Mouse (Mus musculus): ENCODE measurements around the gene Adgrf2. TPM values are rescaled to one million over a fixed set of nuclear protein-coding genes. Genes with fewer than 3 reads are reported as not detected.

The Adgrf2 gene
- polyA plus RNA-seq, 1 experiment from 2014 or later = not detected

DNA sequence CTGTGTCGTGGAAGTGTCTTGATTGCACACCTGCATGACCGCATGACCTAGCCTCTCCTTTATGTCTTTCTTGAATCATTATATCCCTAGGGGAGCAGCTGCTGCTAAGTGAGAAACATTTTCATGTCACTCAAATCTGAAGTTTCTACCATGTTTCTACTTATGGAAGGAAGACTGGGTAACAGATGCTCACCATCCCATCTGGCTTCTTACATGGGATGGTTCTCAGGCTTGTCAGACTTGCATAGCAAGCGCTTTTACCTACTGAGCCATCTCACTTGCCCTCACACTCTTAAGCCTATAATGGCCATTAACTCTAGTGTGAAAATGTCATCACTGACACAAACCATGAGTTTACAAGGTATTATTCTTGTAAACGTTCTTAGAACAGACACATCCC is 36.4 kb downstream of the Adgrf2 start:
- no peak for DNase-seq (ENCODE audit: extremely low spot score, low spot score)
- Histone ChIP-seq H3K27me3 (ENCODE audit: poor library complexity, severe bottlenecking) (no peaks in the 10 kb centered on the region), H3K27ac (no peak overlapping the region), H3K9me3 (no peaks in the 10 kb centered on the region), H3K4me3 (no peak overlapping the region), H3K4me1 (no peaks in the 10 kb centered on the region), H3K36me3 (replicated peaks) (no peaks in the 10 kb centered on the region)
- 92% methylated on average over 4 of the region's 4 CpGs for WGBS

DNA sequence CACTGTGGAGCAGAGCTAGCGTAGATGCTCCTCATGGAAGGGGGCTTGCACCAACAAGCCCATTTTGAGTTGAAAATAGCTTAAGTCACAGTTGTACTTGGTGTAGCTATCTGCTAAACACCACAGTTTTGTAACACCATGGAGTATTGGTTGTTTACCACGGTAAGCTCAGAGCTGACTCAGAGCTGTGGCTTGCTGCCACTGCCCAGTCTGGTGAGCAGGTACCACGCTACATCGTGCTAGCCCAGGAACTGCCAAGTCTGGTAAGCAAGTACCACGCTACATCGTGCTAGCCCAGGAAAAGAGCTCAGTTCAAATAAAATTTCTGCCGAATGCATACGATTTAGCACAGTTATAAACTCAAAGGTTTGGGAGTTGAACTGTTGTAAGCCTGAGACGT is 39.8 kb downstream of the Adgrf2 start:
- Histone ChIP-seq H3K4me3 (no peak overlapping the region), H3K27me3 (ENCODE audit: poor library complexity, severe bottlenecking) (no peaks in the 10 kb centered on the region), H3K27ac (no peak overlapping the region), H3K36me3 (replicated peaks) (no peaks in the 10 kb centered on the region), H3K4me1 (no peaks in the 10 kb centered on the region), H3K9me3 (no peaks in the 10 kb centered on the region)
- 92% methylated on average over 9 of the region's 9 CpGs for WGBS
- DNase-seq (ENCODE audit: extremely low spot score, low spot score) = no peak

DNA sequence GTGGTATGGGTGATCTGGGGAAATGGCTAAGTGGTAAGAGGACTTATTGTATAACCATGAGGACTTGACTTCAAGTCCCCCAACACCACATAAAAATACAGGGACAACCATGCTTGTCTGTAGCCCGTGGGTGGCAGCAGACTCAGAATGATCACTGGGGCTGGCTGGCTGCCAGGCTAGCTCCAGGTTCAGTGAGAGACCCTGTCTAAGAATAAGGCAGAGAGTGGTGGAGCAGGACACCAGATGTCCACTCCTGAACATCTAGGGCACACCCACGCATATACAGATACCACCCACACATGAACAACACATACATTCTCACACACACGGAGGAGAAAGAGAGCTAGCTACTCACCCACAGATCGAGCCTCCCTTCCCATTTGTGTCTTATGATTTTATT is 47.2 kb downstream of the Adgrf2 start:
- H3K9me3 ChIP-seq = no peaks in the 10 kb centered on the region
- H3K27ac ChIP-seq = no peak overlapping the region
- no peak overlapping the region for H3K4me3 ChIP-seq
- DNase-seq (ENCODE audit: extremely low spot score, low spot score) = no peak
- no peaks in the 10 kb centered on the region for H3K27me3 ChIP-seq (ENCODE audit: poor library complexity, severe bottlenecking)
- no peaks in the 10 kb centered on the region for H3K36me3 ChIP-seq (replicated peaks)
- H3K4me1 ChIP-seq = no peaks in the 10 kb centered on the region
- WGBS = 88% methylated on average over 4 of the region's 4 CpGs

DNA sequence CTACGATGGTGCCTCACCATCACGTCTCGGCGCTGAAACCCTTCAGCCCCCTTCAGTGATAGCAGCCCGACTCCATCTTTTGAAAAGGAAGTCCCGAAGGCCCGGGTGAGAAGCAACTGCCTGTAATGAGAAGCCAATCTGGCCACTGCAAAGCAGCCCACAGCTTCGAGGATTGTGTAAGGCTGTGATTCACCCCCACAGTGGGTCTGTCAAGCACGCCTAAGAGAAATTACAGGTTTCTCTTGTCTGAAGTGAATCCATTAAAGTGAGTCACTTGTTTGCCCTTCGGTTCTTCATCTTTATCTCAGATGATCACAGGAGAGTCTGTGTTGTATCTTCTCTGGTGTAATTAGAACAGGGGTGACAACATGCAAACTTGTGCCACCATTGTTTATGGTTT is 49.8 kb downstream of the Adgrf2 start, which contains the start of gene Adgrf4:
TSS of gene Adgrf4 (minus strand) at position 149 of the 400 bp plus-strand sequence.
- DNase-seq (ENCODE audit: extremely low spot score, low spot score) = no peak
- no peak within 1 kb of the TSS for H3K27ac ChIP-seq
- no peaks in the 10 kb centered on the region for H3K27me3 ChIP-seq (ENCODE audit: poor library complexity, severe bottlenecking)
- H3K4me3 ChIP-seq = no peak within 1 kb of the TSS
- WGBS = 94% methylated on average over 10 of the region's 10 CpGs
- H3K9me3 ChIP-seq = no peaks in the 10 kb centered on the region
- no peaks in the 10 kb centered on the region for H3K4me1 ChIP-seq
- H3K36me3 ChIP-seq (replicated peaks) = no peaks in the 10 kb centered on the region

DNA sequence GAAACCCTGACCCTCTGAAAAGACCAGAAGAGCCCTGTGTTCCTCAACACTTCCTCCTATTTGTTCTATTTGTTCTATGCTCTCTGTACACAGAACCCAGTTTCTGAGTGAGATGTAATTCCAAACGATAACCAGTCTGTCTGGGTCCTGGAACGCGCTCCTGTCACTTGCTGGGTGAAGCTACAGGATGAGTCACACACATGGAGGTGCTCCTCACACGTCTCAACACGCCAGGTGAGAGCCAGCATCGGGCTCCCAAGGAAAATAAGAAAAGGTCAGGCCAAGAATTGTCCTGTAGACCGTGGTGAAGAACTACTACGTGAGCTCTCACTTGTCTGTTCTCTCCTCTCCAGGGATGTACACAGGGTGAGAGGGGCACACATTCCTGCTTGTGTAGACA is 51.4 kb downstream of the Adgrf2 start:
- DNase-seq (ENCODE audit: extremely low spot score, low spot score) = no peak
- no peaks in the 10 kb centered on the region for H3K9me3 ChIP-seq
- H3K36me3 ChIP-seq (replicated peaks) = no peaks in the 10 kb centered on the region
- no peak overlapping the region for H3K4me3 ChIP-seq
- no peaks in the 10 kb centered on the region for H3K27me3 ChIP-seq (ENCODE audit: poor library complexity, severe bottlenecking)
- 92% methylated on average over 8 of the region's 8 CpGs for whole genome bisulfite sequencing
- H3K27ac ChIP-seq = no peak overlapping the region
- no peaks in the 10 kb centered on the region for H3K4me1 ChIP-seq

Other genes starting within 250 kb of the Adgrf2 start
- not detected in 2 replicates for gene Opn5, start 130.8 kb downstream of the Adgrf2 start, polyA plus RNA-seq (2016; fragmentation: Nextera tagmentation; extraction: Ambion mirVana)
- gene Adgrf4, start 49.9 kb downstream of the Adgrf2 start, polyA plus RNA-seq (2016; fragmentation: Nextera tagmentation; extraction: Ambion mirVana) = 0.05 TPM in 1 of 2 replicates, not detected in the other
- 12.8 and 13.3 TPM in 2 replicates for gene Cd2ap, start 134.5 kb upstream of the Adgrf2 start, polyA plus RNA-seq (2016; fragmentation: Nextera tagmentation; extraction: Ambion mirVana)

Data from forebrain, embryonic 10.5 days (tissue).